In the genomic region with DNA sequence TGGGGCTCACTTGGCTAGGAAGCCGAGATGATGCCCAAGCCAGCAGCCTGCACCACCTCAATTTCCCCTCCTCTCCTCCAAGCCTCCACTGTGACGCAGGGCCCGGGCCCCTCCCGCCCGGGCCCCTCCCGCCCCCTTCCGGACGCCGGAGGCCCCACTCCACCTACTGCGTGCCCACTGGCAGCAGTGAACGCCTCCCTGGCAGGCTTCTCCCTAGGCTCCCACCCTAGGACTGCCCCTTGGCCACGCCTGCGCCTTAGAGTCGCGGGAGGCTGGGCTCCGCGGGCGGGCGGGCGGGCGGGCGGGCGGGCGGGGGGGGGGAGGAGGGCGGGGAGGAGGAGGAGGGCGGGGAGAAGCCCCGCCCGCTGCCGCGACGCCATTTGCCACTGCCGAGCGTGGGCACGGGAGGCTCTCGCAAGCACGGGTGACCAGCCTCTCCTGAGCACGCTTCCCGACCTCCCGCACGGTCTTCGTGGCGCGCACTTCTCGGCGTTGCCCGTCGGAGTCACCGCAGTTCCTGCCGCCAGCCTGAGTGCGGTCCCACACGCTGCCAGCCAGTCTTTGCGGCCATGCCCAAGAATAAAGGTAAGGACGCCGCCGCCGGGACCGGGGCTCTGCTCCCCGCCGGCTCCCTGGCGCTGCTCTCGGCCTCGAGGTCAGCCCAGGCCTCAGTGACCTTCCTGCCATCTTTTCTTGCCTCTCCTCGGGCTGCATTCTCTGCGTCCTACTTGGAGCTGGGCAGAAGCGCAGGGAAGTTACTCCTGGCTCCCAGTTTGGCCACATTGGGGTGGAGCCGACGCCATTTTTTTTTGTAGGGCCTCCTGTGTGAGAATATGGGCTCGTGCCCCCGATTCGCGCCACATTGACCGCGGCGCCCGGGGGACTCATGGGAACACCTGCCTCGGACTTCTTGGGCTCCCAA, we compare ENCODE assay signal across 8 mouse cellular contexts. TPM values are rescaled to one million over a fixed set of nuclear protein-coding genes. Genes with fewer than 3 reads are reported as not detected.
DNase-seq lines count a peak whose midpoint lies in the region; ATAC-seq lines count a peak whose summit lies in the region.

Eif1ax (plus strand) TSS at position 348 of the 922 bp plus-strand sequence.

- peaks cover 18% of the 10 kb centered on the region for H3K36me3 ChIP-seq in heart, embryonic 13.5 days
- H3K36me3 ChIP-seq in liver, embryonic 12.5 days, result peaks cover 19% of the 10 kb centered on the region
- no peaks in the 10 kb centered on the region for H3K36me3 ChIP-seq in stomach, embryonic 15.5 days

- H3K4me1 ChIP-seq in heart, embryonic 13.5 days, result peaks cover 8% of the 10 kb centered on the region; the same call in 1 of the 2 replicates
- peaks cover 26% of the 10 kb centered on the region for H3K4me1 ChIP-seq in liver, embryonic 12.5 days
- no peaks in the 10 kb centered on the region for H3K4me1 ChIP-seq in stomach, embryonic 15.5 days

- peak; percentile 93 for DNase-seq in CD4-positive helper T cell, adult 2 months (ENCODE audit: low read depth, low spot score)
- DNase-seq in brain, embryonic 18.5 days (ENCODE audit: low read depth, low spot score), result peak; percentile 34
- peak; percentile 84 for DNase-seq in kidney, postnatal 10 days
- DNase-seq in natural killer cell, adult 2 months (ENCODE audit: low spot score in 2 of 2), result peak; percentile 59 to 80

- H3K27me3 ChIP-seq in heart, embryonic 13.5 days (replicated peaks), result no peaks in the 10 kb centered on the region
- H3K27me3 ChIP-seq in liver, embryonic 12.5 days (replicated peaks), result no peaks in the 10 kb centered on the region
- H3K27me3 ChIP-seq in stomach, embryonic 15.5 days (replicated peaks), result no peaks in the 10 kb centered on the region

- peak; percentile 97 for ATAC-seq in erythroid progenitor cell, adult 5-6 weeks (replicated peaks; ENCODE audit: low FRiP score, poor library complexity, severe bottlenecking)
- peak; percentile 99 for ATAC-seq in heart, embryonic 13.5 days (ENCODE audit: extremely low read depth, insufficient number of reproducible peaks, low FRiP score, low TSS enrichment)
- ATAC-seq in liver, embryonic 12.5 days, result peak; percentile 100
- ATAC-seq in stomach, embryonic 15.5 days (ENCODE audit: insufficient read depth, low FRiP score, low read depth), result peak; percentile 99

- H3K9ac ChIP-seq in heart, embryonic 13.5 days, result peak within 1 kb of the TSS; percentile 86
- peak within 1 kb of the TSS; percentile 77 for H3K9ac ChIP-seq in liver, embryonic 12.5 days
- peak within 1 kb of the TSS; percentile 54 for H3K9ac ChIP-seq in stomach, embryonic 15.5 days

- H3K4me2 ChIP-seq in heart, embryonic 13.5 days, result peak within 1 kb of the TSS; percentile 69
- H3K4me2 ChIP-seq in liver, embryonic 12.5 days, result peak within 1 kb of the TSS; percentile 71
- peak within 1 kb of the TSS; percentile 48 for H3K4me2 ChIP-seq in stomach, embryonic 15.5 days

- WGBS in heart, embryonic 13.5 days, result 11% methylated on average over 50 of the region's 76 CpGs
- 14% methylated on average over 37 of the region's 76 CpGs for WGBS in liver, embryonic 12.5 days (ENCODE audit: insufficient replicate concordance)
- 15% methylated on average over 52 of the region's 76 CpGs for WGBS in stomach, embryonic 15.5 days

- peak within 1 kb of the TSS; percentile 75 for H3K4me3 ChIP-seq in heart, embryonic 13.5 days
- H3K4me3 ChIP-seq in liver, embryonic 12.5 days, result peak within 1 kb of the TSS; percentile 77
- H3K4me3 ChIP-seq in stomach, embryonic 15.5 days (replicated peaks), result peak within 1 kb of the TSS; percentile 55

- H3K27ac ChIP-seq in heart, embryonic 13.5 days (replicated peaks), result peak within 1 kb of the TSS; percentile 86
- peak within 1 kb of the TSS; percentile 73 for H3K27ac ChIP-seq in liver, embryonic 12.5 days
- H3K27ac ChIP-seq in stomach, embryonic 15.5 days, result peak within 1 kb of the TSS; percentile 72

- H3K9me3 ChIP-seq in heart, embryonic 13.5 days, result no peaks in the 10 kb centered on the region
- H3K9me3 ChIP-seq in liver, embryonic 12.5 days (replicated peaks), result no peaks in the 10 kb centered on the region
- H3K9me3 ChIP-seq in stomach, embryonic 15.5 days, result no peaks in the 10 kb centered on the region

RNA-seq across cellular contexts. Expression of gene Eif1ax, which starts in this region (rescaled TPM):
- 11.7 and 22.0 TPM in 2 replicates for total RNA-seq in erythroid progenitor cell, adult 5-6 weeks (2015; ENCODE audit: low replicate concordance)
- 8.9 and 16.6 TPM in 2 replicates for total RNA-seq in erythroid progenitor cell, adult 5-6 weeks (2017; ENCODE audit: low replicate concordance)
- polyA plus RNA-seq in heart, embryonic 13.5 days (2015; fragmentation: Nextera tagmentation; extraction: Ambion mirVana), result 94.2 and 104 TPM in 2 replicates
- 100 and 103 TPM in 2 replicates for polyA plus RNA-seq in liver, embryonic 12.5 days (2016; fragmentation: Nextera tagmentation; extraction: Ambion mirVana)
- 132 and 138 TPM in 2 replicates for polyA plus RNA-seq in stomach, embryonic 15.5 days (2015; fragmentation: Nextera tagmentation; extraction: Ambion mirVana)

Comparison
In these comparisons a context has a peak if more than half of its experiments do, and no peak if none do; other contexts are left out.
1. Peak in every context shown above with its lines: DNase-seq, ATAC-seq, H3K4me3 ChIP-seq and H3K27ac ChIP-seq.
2. DNase-seq: peak in every context shown above with its lines; median percentile 93 in CD4-positive helper T cell, adult 2 months; 84 in kidney, postnatal 10 days; 70 in natural killer cell, adult 2 months; 34 in brain, embryonic 18.5 days.